Mouse (Mus musculus) lung, embryonic 15.5 days (tissue): ENCODE measurements around the gene Polq. TPM values are rescaled to one million over a fixed set of nuclear protein-coding genes. Genes with fewer than 3 reads are reported as not detected.

Experiments
- ATAC-seq: fragments of 200-750 bp; cut with Nextera tagmentation; 2 replicates; pipeline ENCODE4 v1.8.0; 2017; ENCODE audit warnings: moderate number of reproducible peaks, borderline replicate concordance; ENCODE audit not compliant: low FRiP score, low TSS enrichment; ENCODE audit errors: extremely low read depth
- H3K27ac ChIP-seq: fragments of 300-500 bp; sonication (generic); 2 replicates; pipeline ENCODE4 v1.5.1; 2015; ENCODE audit warnings: moderate library complexity, mild to moderate bottlenecking, inconsistent platforms
- H3K27me3 ChIP-seq: fragments of 300-500 bp; sonication (generic); 2 replicates; pipeline ENCODE4 v1.6.1; 2015; ENCODE audit warnings: inconsistent platforms
- H3K36me3 ChIP-seq: fragments of 300-500 bp; sonication (generic); 2 replicates; pipeline ENCODE4 v1.6.1; 2015; ENCODE audit warnings: inconsistent platforms
- H3K4me1 ChIP-seq: fragments of 300-500 bp; sonication (generic); 2 replicates; pipeline ENCODE4 v1.6.1; 2015; ENCODE audit warnings: inconsistent platforms
- H3K4me2 ChIP-seq: fragments of 300-500 bp; sonication (generic); 2 replicates; pipeline ENCODE4 v1.6.1; 2015; ENCODE audit warnings: inconsistent platforms, mild to moderate bottlenecking, moderate library complexity
- H3K4me3 ChIP-seq: fragments of 300-500 bp; sonication (generic); 2 replicates; pipeline ENCODE4 v1.5.1; 2015; ENCODE audit warnings: mild to moderate bottlenecking, inconsistent platforms
- H3K9ac ChIP-seq: fragments of 300-500 bp; sonication (generic); 2 replicates; pipeline ENCODE4 v1.6.1; 2015; ENCODE audit warnings: inconsistent platforms
- H3K9me3 ChIP-seq: fragments of 300-500 bp; sonication (generic); 2 replicates; pipeline ENCODE4 v1.6.1; 2016; ENCODE audit warnings: inconsistent platforms
- WGBS: fragments of 180-500 bp; shearing (Covaris S2); methylation state at CpG from one replicate; pipeline ENCODE4 v1.1.7; 2015; 5-methylcytosine and 5-hydroxymethylcytosine counted together
- polyA plus RNA-seq: library from polyadenylated mRNA; unstranded; fragments of >200 nt; fragmentation: Nextera tagmentation; extraction: Ambion mirVana; gene quantifications from 2 replicates; pipeline ENCODE4 v1.2.1, GENCODE M21; 2015

The Polq gene
- polyA plus RNA-seq, 1 experiment from 2014 or later: 7.6 TPM

DNA sequence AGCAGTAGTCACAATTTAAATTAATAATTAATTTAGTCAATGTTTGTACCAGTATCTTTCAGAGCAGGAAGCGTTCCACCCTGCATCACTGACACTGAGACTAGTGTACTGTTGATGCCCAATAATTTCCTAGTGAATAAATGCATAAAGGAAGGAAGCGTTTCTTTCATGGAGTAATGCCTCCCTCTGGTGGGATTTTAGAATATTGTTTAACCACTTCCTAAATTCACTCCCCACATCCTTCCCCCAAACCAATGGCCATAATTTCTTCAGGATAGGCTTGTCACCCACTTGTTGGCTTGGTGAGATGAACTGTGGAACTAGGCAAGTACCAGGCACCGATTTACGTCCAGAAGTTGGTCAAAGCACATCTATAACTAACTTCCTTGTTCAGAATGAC lies 1.2 kb upstream of the Polq start:
- H3K4me2 ChIP-seq: 0 out of 2 replicates have a peak overlapping the region, but pooled peaks have one; percentile 90

DNA sequence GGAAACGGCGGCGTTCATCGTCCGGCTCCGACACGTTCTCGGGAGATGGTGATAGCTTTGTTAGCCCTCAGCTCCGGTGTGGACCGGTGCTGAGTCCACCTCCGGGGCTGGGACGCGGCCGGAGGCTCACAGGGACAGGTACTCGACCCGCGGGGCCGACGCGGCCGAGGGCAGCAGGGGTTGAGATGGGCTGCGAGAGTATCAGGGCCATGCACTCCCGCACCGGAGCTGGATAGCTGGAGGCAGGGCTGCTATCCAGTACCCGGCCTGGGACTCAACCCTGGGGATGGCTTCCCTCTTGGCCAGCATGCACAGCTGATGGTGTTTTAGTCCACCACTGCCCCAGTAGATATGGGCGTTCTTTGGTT lies 320 bp downstream of the Polq start:
- H3K9me3 ChIP-seq: no peaks in the 10 kb centered on the region
- WGBS: under 1% methylated on average over 26 of the region's 26 CpGs
- H3K27me3 ChIP-seq: no peaks in the 10 kb centered on the region
- H3K9ac ChIP-seq: peak overlapping the region; percentile 80
- H3K36me3 ChIP-seq: no peaks in the 10 kb centered on the region
- H3K4me1 ChIP-seq: peaks cover 11% of the 10 kb centered on the region; the same call in 1 of the 2 replicates
- peak overlapping the region; percentile 90 for H3K4me2 ChIP-seq
- H3K4me3 ChIP-seq: peak overlapping the region; percentile 83
- H3K27ac ChIP-seq: no peak overlapping the region
- ATAC-seq: peak; percentile 61

More for the DNA sequence above, 1.2 kb upstream of the Polq start:
- no peak overlapping the region for H3K9ac ChIP-seq
- H3K9me3 ChIP-seq: no peaks in the 10 kb centered on the region
- no peak for ATAC-seq
- no peaks in the 10 kb centered on the region for H3K36me3 ChIP-seq
- H3K27ac ChIP-seq: no peak overlapping the region
- H3K27me3 ChIP-seq: no peaks in the 10 kb centered on the region
- H3K4me3 ChIP-seq: no peak overlapping the region
- H3K4me1 ChIP-seq: peaks cover 11% of the 10 kb centered on the region; the same call in 1 of the 2 replicates
- 46% methylated on average over 4 of the region's 4 CpGs for WGBS

DNA sequence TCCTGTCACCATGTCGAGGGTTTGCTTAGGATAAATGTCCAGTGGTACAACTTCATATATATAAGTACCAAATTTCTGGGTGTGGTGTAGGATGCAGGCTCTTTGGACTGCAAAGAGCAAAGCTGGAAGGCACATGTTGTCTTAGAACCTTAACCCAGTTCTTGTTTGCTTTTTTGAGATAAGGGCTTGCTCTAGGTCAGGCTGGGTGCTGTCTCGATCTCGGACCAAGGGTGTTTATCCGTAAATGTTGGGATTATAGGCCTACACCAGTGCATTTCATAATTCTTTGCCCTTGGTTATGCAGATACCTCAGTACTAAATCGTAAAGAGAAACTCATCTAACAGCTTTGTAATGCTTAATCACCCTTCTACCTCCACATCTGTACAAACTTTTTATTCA lies 750 bp downstream of the Polq start:
- 24% methylated on average over 5 of the region's 5 CpGs for WGBS
- H3K27ac ChIP-seq: no peak overlapping the region
- no peaks in the 10 kb centered on the region for H3K27me3 ChIP-seq
- ATAC-seq: no peak
- no peaks in the 10 kb centered on the region for H3K9me3 ChIP-seq
- peaks cover 11% of the 10 kb centered on the region; the same call in 1 of the 2 replicates for H3K4me1 ChIP-seq
- H3K4me2 ChIP-seq: peak overlapping the region; percentile 90
- H3K36me3 ChIP-seq: no peaks in the 10 kb centered on the region
- peak overlapping the region; percentile 83 for H3K4me3 ChIP-seq
- peak overlapping the region; percentile 80 for H3K9ac ChIP-seq

DNA sequence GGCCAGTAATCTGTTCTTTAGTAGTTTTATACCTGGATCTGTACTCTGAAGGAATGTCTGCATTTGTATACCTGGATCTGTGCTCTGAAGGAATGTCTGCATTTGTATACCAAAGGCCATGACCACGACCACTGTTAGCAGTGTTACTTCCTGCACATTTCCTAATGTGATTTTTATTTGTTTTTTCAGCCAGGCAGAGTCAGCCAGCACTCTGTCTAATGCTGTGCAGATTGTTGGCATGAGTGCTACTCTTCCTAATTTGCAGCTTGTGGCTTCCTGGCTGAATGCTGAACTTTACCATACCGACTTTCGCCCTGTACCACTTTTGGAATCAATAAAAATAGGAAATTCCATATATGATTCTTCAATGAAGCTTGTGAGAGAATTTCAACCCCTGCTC lies 16.0 kb downstream of the Polq start:
- Histone ChIP-seq H3K4me3 (no peak overlapping the region), H3K4me1 (no peaks in the 10 kb centered on the region), H3K9ac (no peak overlapping the region), H3K27ac (no peak overlapping the region), H3K9me3 (no peaks in the 10 kb centered on the region), H3K36me3 (peaks cover 6% of the 10 kb centered on the region; the same call in 1 of the 2 replicates), H3K4me2 (no peak overlapping the region), H3K27me3 (no peaks in the 10 kb centered on the region)
- no peak for ATAC-seq
- 79% methylated on average over 3 of the region's 3 CpGs for WGBS

DNA sequence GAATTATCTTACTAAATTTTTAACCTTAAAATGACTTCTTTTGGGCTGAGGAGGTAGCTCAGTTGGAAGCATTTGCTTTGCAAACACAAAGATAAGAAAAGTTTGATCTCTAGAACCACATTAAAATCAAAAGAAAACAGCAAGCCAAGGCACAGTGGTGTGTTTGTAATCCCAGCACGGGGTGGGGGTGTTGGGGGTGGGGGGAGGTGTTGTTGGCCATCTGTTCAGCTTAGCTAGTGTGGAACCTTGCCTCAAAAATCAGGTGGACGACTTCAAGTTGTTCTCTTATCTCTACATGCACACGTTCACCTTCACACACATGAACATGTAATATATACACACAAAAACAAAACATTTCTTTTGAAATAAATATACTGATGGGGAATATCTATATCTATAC lies 20.4 kb downstream of the Polq start:
- H3K27me3 ChIP-seq: no peaks in the 10 kb centered on the region
- H3K27ac ChIP-seq: no peak overlapping the region
- H3K9me3 ChIP-seq: no peaks in the 10 kb centered on the region
- H3K4me1 ChIP-seq: no peaks in the 10 kb centered on the region
- H3K4me2 ChIP-seq: no peak overlapping the region
- WGBS: 49% methylated on average over 3 of the region's 3 CpGs
- ATAC-seq: no peak
- H3K4me3 ChIP-seq: no peak overlapping the region
- peaks cover 14% of the 10 kb centered on the region for H3K36me3 ChIP-seq
- no peak overlapping the region for H3K9ac ChIP-seq

DNA sequence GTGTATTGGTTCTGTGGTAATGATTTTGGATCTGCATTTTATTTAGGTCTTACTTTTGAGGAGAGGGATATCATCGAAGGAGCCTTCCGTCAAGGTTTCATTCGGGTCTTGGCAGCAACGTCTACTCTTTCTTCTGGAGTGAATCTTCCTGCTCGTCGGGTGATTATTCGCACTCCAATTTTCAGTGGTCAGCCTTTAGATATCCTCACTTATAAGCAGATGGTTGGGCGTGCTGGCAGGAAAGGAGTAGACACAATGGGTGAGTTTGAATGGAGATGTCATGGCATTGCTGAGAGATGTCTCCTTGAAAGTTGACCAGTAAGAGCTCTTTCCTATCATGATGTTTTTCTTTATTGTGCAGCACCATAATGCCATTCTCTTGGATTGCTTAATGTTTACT lies 23.2 kb downstream of the Polq start:
- no peak for ATAC-seq

DNA sequence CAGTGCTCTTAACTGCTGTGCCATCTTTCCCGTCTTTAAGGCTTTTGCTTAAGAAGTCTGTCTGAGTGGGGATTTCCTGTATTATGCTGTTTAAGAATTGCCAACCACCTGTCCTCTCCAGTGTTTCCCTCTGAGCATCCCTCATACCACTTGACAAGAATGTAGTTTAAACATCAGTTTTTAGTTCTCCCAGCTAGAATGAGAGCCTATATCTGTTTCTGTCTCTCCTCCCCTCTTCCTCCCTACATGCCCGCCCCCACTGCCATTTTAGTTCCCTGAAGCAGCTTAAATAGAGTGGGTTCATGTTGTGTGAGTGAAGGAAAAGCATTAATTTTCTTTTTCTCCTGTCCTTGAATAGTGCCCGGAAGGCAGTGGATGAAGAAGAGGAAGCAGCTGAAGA lies 48.0 kb downstream of the Polq start:
- ATAC-seq: no peak
- whole genome bisulfite sequencing: 84% methylated on average over 3 of the region's 3 CpGs
- Histone ChIP-seq H3K4me2 (no peak overlapping the region), H3K4me3 (no peak overlapping the region), H3K4me1 (no peaks in the 10 kb centered on the region), H3K36me3 (peaks cover 33% of the 10 kb centered on the region), H3K9me3 (no peaks in the 10 kb centered on the region), H3K9ac (no peak overlapping the region), H3K27me3 (no peaks in the 10 kb centered on the region), H3K27ac (no peak overlapping the region)

More for the DNA sequence above, 23.2 kb downstream of the Polq start:
- Histone ChIP-seq H3K4me1 (no peaks in the 10 kb centered on the region), H3K9me3 (no peaks in the 10 kb centered on the region), H3K27ac (no peak overlapping the region), H3K4me2 (no peak overlapping the region), H3K4me3 (no peak overlapping the region), H3K27me3 (no peaks in the 10 kb centered on the region), H3K9ac (no peak overlapping the region), H3K36me3 (peaks cover 10% of the 10 kb centered on the region; the same call in 1 of the 2 replicates)
- WGBS: 92% methylated on average over 8 of the region's 8 CpGs

DNA sequence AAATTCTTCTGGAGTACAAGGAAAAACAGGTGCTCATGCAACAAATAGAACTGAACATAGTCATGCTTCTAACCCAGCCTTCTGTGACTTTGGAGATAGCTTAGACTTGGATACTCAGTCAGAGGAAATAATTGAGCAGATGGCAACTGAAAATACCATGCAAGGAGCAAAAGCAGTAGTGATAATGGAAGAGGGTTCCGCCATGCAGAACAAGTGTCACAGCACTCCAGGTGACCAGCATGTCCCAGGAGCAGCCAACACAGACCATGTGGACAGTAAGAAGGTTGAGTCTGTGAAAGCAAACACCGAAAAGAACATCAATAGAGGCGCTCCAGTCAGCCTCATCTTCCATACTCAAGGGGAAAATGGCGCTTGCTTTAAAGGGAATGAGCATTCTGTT lies 49.7 kb downstream of the Polq start:
- WGBS: 94% methylated on average over 4 of the region's 4 CpGs
- H3K36me3 ChIP-seq: peaks cover 33% of the 10 kb centered on the region
- H3K4me2 ChIP-seq: no peak overlapping the region
- H3K9me3 ChIP-seq: no peaks in the 10 kb centered on the region
- H3K27me3 ChIP-seq: no peaks in the 10 kb centered on the region
- no peak overlapping the region for H3K9ac ChIP-seq
- no peaks in the 10 kb centered on the region for H3K4me1 ChIP-seq
- ATAC-seq: no peak
- H3K27ac ChIP-seq: no peak overlapping the region
- no peak overlapping the region for H3K4me3 ChIP-seq

DNA sequence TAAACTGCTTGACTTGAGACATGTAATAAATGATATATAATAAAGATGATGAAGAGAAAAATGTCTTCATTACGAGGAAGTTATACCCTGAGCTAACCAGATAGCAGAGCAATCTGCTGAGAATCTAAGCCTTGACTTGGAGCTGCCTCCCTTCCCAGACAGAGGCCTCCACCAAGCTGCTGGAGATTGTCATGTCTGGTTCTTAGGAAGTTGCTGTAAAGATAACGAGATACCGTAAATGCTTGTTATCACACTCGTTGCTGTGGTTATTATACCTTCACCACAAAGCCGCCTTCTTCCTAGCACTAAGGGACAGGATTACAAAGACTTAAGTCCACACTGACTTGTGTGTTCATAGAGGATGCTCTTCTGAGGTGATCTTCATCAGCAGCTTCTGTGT lies 60.8 kb downstream of the Polq start:
- ATAC-seq: no peak
- WGBS: 89% methylated on average over 5 of the region's 5 CpGs
- no peak overlapping the region for H3K9ac ChIP-seq
- H3K36me3 ChIP-seq: peaks cover 23% of the 10 kb centered on the region; the same call in 1 of the 2 replicates
- no peak overlapping the region for H3K4me2 ChIP-seq
- no peaks in the 10 kb centered on the region for H3K9me3 ChIP-seq
- H3K27me3 ChIP-seq: no peaks in the 10 kb centered on the region
- H3K4me3 ChIP-seq: no peak overlapping the region
- no peaks in the 10 kb centered on the region for H3K4me1 ChIP-seq
- H3K27ac ChIP-seq: no peak overlapping the region

DNA sequence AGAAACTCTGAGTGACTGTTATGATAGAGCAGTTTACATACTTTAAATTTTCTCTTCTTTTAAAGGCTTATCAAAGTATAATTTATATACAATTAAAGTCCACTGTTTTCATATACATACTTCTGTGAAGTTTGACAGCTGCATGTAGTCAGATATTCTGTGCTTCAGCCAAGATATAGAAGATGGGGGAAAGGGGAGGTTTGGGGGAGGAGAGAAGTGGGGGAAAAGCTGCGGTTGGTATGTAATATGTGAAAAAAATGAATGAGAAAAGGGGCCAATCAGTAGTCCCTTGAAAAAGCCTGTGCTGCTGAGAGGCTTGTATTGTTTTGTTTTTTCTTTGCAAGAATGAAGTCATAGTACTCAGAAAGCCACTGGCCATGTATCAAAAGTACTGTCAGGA lies 78.1 kb downstream of the Polq start:
- H3K4me3 ChIP-seq: no peak overlapping the region
- H3K36me3 ChIP-seq: peaks cover 23% of the 10 kb centered on the region; the same call in 1 of the 2 replicates
- no peak for ATAC-seq
- no peaks in the 10 kb centered on the region for H3K9me3 ChIP-seq
- H3K9ac ChIP-seq: no peak overlapping the region
- H3K4me1 ChIP-seq: no peaks in the 10 kb centered on the region
- no peak overlapping the region for H3K4me2 ChIP-seq
- H3K27me3 ChIP-seq: no peaks in the 10 kb centered on the region
- no peak overlapping the region for H3K27ac ChIP-seq
- WGBS: 53% methylated on average over 1 of the region's 1 CpGs

DNA sequence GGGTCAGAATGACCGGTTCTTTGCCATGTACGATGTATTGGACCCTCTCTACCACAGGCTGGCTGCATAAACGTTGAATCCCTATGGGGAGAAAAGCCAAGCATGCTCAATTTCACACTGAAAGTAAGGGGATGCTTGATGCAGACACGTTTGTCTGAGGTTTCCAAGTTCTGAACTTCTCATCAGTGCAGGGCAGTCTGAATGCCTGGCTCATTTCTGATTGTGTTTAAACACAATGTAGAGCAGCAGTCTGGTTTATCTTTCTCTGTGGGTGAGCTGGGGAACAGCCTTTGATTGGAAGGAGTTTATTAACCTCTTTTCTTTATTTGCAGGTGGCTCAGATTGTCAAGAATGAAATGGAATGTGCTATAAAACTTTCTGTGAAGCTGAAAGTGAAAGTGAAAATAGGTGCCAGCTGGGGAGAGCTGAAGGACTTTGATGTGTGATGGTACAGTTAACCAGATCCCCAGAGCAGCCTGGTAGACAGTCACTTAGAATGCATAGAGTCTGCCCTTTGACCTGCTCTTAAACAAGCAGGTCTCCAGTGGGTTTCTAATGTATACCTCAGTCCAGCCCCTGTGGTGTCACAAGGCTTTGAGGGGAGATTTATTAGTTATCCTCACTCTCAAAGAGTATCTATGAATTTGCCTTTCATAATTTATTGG lies 82.7 kb downstream of the Polq start:
- H3K9ac ChIP-seq: no peak overlapping the region

DNA sequence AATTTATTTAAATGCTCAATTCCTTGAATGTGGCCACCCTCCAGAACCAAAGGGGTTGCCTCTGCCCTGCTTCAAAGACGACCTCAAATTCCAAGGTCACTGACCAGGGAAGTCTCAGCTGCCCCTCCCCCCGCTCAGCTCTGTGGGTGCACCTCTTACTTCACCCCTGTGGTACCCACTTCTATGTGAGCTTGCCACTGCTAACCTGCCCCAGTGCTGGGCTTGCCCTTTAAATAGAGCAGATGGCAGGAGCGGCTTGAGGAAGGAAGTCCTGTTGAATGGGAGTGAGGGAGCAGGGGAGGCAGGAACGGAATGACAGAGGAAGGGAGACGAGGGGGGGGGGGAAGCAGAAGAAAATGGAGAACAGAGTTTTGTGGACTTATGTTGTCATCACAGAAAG lies 97.2 kb downstream of the Polq start:
- no peaks in the 10 kb centered on the region for H3K4me1 ChIP-seq
- no peak overlapping the region for H3K4me3 ChIP-seq
- ATAC-seq: no peak
- H3K27me3 ChIP-seq: no peaks in the 10 kb centered on the region
- 29% methylated on average over 5 of the region's 5 CpGs for WGBS
- H3K36me3 ChIP-seq: no peaks in the 10 kb centered on the region
- no peaks in the 10 kb centered on the region for H3K9me3 ChIP-seq
- no peak overlapping the region for H3K4me2 ChIP-seq
- no peak overlapping the region for H3K9ac ChIP-seq
- no peak overlapping the region for H3K27ac ChIP-seq

More for the DNA sequence above, 82.7 kb downstream of the Polq start:
- 80% methylated on average over 4 of the region's 4 CpGs for WGBS
- H3K36me3 ChIP-seq: 0 out of 2 replicates have a peak, but pooled peaks cover 24% of the 10 kb centered on the region
- ATAC-seq: no peak
- H3K4me3 ChIP-seq: no peak overlapping the region
- no peaks in the 10 kb centered on the region for H3K4me1 ChIP-seq
- no peaks in the 10 kb centered on the region for H3K27me3 ChIP-seq
- no peaks in the 10 kb centered on the region for H3K9me3 ChIP-seq
- H3K27ac ChIP-seq: no peak overlapping the region
- H3K4me2 ChIP-seq: no peak overlapping the region
